Mouse (Mus musculus): ENCODE data around the gene Gng12. TPM values are rescaled to one million over a fixed set of nuclear protein-coding genes. Genes with fewer than 3 reads are reported as not detected.
"Not testable (repeated sequence)": the region's sequence is repeated elsewhere in the genome, so short reads cannot be mapped to it uniquely, and the experiment has no call there.

The Gng12 gene
- polyA plus RNA-seq, 2 experiments: 11.6 to 32.5 TPM

DNA sequence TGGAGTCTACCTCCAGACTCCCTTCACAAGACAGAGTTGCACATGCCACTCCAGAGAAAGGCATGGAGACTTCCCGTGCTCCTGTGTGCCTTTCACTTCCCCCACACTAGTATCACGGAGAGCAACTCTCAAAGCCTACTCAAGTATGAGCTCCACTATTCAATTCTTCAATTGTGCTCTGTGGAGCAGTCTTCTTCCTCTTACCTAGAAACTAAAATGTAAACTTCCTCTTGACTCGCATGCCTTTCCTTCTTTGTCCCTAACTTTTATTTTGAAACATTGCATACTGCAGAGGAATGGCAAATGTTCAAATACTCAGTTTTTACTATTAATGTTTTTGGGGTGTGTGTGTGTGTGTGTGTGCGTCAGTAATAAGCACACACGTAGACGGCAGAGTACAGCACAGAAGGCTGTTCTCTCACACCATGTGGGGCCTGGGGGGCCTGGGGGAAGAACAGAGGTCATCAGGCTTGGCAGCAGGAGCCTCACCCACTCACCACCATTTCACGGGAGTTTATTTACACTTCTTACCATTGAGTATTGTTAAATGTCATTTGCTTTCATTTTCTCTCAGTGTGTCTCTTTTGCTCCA, 120.4 kb downstream of the Gng12 start:
- TF ChIP-seq EP300 (IDR thresholded peaks at IDR 0.05; ENCODE audit: low read depth) (no peak), CTCF (IDR thresholded peaks at IDR 0.05; ENCODE audit: low read depth) (no peak)
- Histone ChIP-seq H3K27ac (no peak overlapping the region), H3K36me3 (replicated peaks; ENCODE audit: control insufficient read depth, insufficient read depth, low read depth) (no peaks in the 10 kb centered on the region; the same call in 1 of the 2 replicates), H3K9me3 (ENCODE audit: control insufficient read depth, low read length) (no peaks in the 10 kb centered on the region), H3K4me2 (ENCODE audit: low read depth) (no peak overlapping the region), H3K4me3 (ENCODE audit: insufficient read depth in 1 of 2, low read depth in 2 of 2, low read length in 2 of 2) (no peak overlapping the region), H3K27me3 (ENCODE audit: control insufficient read depth, insufficient read depth, low read length) (no peaks in the 10 kb centered on the region), H3K4me1 (replicated peaks; ENCODE audit: control insufficient read depth in 2 of 2, insufficient read depth in 2 of 2, low read length in 1 of 2) (peaks cover 35 to 38% of the 10 kb centered on the region in 2 experiments), H3K9ac (replicated peaks) (no peak overlapping the region)
- ATAC-seq (ENCODE audit: insufficient read depth) (no peak), DNase-seq (ENCODE audit: low read depth in 3 of 3, low spot score in 3 of 3) (no peak)
- 66% methylated on average over 7 of the region's 7 CpGs for WGBS (ENCODE audit: insufficient replicate concordance)

DNA sequence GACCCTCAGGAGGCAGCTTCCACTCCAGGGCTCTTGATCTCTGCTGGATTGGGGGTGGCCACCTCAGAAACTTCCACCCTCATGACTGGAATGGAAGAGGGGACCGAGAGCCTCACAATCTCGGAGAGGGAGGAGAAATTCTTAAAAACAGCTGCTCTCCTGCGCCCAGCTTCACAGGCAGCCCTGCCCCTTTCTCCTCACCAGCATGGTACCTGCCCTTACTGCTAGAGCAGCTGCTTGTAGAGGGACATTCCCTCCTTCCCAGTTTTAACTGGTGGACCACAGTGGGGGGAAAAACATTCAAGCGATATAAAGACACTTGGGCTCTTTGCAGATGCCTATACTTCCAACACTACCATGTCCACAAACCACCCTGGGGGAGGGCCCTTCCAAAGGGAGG, 122.2 kb downstream of the Gng12 start:
- Histone ChIP-seq H3K9me3 (ENCODE audit: control insufficient read depth, low read length) (no peaks in the 10 kb centered on the region), H3K27me3 (ENCODE audit: control insufficient read depth, insufficient read depth, low read length) (no peaks in the 10 kb centered on the region), H3K9ac (replicated peaks) (no peak overlapping the region), H3K27ac (no peak overlapping the region), H3K36me3 (replicated peaks; ENCODE audit: control insufficient read depth, insufficient read depth, low read depth) (no peaks in the 10 kb centered on the region; the same call in 1 of the 2 replicates), H3K4me2 (ENCODE audit: low read depth) (no peak overlapping the region), H3K4me3 (ENCODE audit: insufficient read depth in 1 of 2, low read depth in 2 of 2, low read length in 2 of 2) (no peak overlapping the region), H3K4me1 (replicated peaks; ENCODE audit: control insufficient read depth in 2 of 2, insufficient read depth in 2 of 2, low read length in 1 of 2) (peaks cover 31 to 34% of the 10 kb centered on the region in 2 experiments)
- no peak for DNase-seq (ENCODE audit: low read depth in 3 of 3, low spot score in 3 of 3)
- no peak for ATAC-seq (ENCODE audit: insufficient read depth)
- TF ChIP-seq EP300 (IDR thresholded peaks at IDR 0.05; ENCODE audit: low read depth) (no peak), CTCF (IDR thresholded peaks at IDR 0.05; ENCODE audit: low read depth) (no peak)
- WGBS (ENCODE audit: insufficient replicate concordance): 79% methylated on average over 4 of the region's 4 CpGs

DNA sequence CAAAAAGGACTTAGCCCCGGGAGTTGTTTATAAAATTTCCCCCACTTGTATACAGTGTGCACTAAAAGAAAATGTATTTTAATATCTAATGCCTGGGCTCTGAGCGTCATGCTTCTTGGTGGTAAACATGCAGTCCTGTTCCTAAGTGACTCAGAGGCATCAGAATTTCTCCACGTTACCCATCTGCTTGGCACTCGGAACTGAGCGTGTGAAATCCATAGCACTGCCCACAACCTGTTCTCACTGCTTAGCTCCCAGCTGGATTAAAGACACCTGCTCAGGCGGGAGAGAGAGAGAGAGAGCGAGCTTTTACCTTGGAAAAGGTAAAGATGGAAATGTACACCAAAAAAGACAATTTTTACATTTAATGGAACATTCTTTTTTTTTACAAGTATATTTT, 122.8 kb downstream of the Gng12 start:
- H3K9ac ChIP-seq (replicated peaks); H3K27ac ChIP-seq; H3K9me3 ChIP-seq (ENCODE audit: control insufficient read depth, low read length); H3K4me2 ChIP-seq (ENCODE audit: low read depth); H3K27me3 ChIP-seq (ENCODE audit: control insufficient read depth, insufficient read depth, low read length); ATAC-seq (ENCODE audit: insufficient read depth); DNase-seq (ENCODE audit: low read depth in 3 of 3, low spot score in 3 of 3); H3K36me3 ChIP-seq (replicated peaks; ENCODE audit: control insufficient read depth, insufficient read depth, low read depth); H3K4me3 ChIP-seq (ENCODE audit: insufficient read depth in 1 of 2, low read depth in 2 of 2, low read length in 2 of 2): not testable (repeated sequence)
- WGBS (ENCODE audit: insufficient replicate concordance): 77% methylated on average over 7 of the region's 7 CpGs
- H3K4me1 ChIP-seq (replicated peaks; ENCODE audit: control insufficient read depth in 2 of 2, insufficient read depth in 2 of 2, low read length in 1 of 2): peaks cover 24 to 28% of the 10 kb centered on the region in 2 experiments

DNA sequence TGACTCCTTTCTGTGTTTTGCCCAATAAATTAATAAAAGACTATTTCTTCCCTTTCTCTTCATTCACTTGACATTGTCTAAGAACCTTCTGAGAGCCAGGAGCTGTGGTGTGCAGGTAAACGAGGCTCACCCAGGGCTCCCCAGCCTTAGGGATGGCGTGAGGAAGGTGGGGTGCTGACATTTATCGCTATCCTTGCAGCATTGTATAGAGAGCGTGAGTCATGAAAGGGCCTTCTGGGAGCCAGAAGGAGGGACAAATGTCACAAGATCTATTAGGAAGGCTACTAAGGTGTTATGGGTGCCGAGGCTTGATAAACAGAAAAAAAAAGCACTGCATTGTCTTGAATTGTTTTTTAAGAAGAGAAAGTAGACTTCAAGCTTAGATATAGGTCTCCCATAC, 125.1 kb downstream of the Gng12 start:
- Histone ChIP-seq H3K36me3 (replicated peaks; ENCODE audit: control insufficient read depth, insufficient read depth, low read depth) (no peaks in the 10 kb centered on the region; the same call in 1 of the 2 replicates), H3K27me3 (ENCODE audit: control insufficient read depth, insufficient read depth, low read length) (no peaks in the 10 kb centered on the region), H3K9me3 (ENCODE audit: control insufficient read depth, low read length) (no peaks in the 10 kb centered on the region), H3K9ac (replicated peaks) (no peak overlapping the region), H3K27ac (no peak overlapping the region), H3K4me2 (ENCODE audit: low read depth) (no peak overlapping the region), H3K4me3 (ENCODE audit: insufficient read depth in 1 of 2, low read depth in 2 of 2, low read length in 2 of 2) (no peak overlapping the region), H3K4me1 (replicated peaks; ENCODE audit: control insufficient read depth in 2 of 2, insufficient read depth in 2 of 2, low read length in 1 of 2) (peaks cover 3 to 5% of the 10 kb centered on the region in 2 experiments)
- WGBS (ENCODE audit: insufficient replicate concordance): 73% methylated on average over 5 of the region's 5 CpGs
- TF ChIP-seq CTCF (IDR thresholded peaks at IDR 0.05; ENCODE audit: low read depth): no peak
- no peak for TF ChIP-seq EP300 (IDR thresholded peaks at IDR 0.05; ENCODE audit: low read depth)
- DNase-seq (ENCODE audit: low read depth in 3 of 3, low spot score in 3 of 3): no peak
- no peak for ATAC-seq (ENCODE audit: insufficient read depth)

DNA sequence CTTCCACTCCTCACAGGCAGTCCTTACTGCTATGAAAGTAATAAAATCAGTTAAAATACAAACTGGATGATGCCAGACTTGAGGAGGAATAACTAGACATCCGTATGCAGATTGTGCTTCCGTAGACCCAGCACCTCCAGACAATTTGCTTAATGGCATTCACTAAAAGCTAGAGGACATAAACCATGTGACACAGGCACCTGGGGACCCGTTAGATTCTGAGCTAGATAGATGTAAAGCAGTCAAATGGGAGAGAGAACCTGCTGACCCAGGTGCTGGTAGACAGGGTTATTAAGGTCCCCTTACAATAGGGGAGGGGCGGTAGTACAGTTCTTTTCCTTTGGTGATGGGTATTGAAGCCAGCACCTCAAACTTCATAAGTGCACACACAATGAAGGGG, 127.5 kb downstream of the Gng12 start:
- Histone ChIP-seq H3K4me1 (replicated peaks; ENCODE audit: control insufficient read depth in 2 of 2, insufficient read depth in 2 of 2, low read length in 1 of 2) (peaks cover 0 to 11% of the 10 kb centered on the region in 2 experiments; a peak in 1 of 4 replicates), H3K27ac (no peak overlapping the region), H3K4me2 (ENCODE audit: low read depth) (no peak overlapping the region), H3K9ac (replicated peaks) (no peak overlapping the region), H3K36me3 (replicated peaks; ENCODE audit: control insufficient read depth, insufficient read depth, low read depth) (no peaks in the 10 kb centered on the region), H3K9me3 (ENCODE audit: control insufficient read depth, low read length) (no peaks in the 10 kb centered on the region), H3K4me3 (ENCODE audit: insufficient read depth in 1 of 2, low read depth in 2 of 2, low read length in 2 of 2) (no peak overlapping the region), H3K27me3 (ENCODE audit: control insufficient read depth, insufficient read depth, low read length) (no peaks in the 10 kb centered on the region)
- WGBS (ENCODE audit: insufficient replicate concordance): 70% methylated on average over 4 of the region's 4 CpGs
- TF ChIP-seq CTCF (IDR thresholded peaks at IDR 0.05; ENCODE audit: low read depth): no peak
- TF ChIP-seq EP300 (IDR thresholded peaks at IDR 0.05; ENCODE audit: low read depth): no peak
- ATAC-seq (ENCODE audit: insufficient read depth) (no peak), DNase-seq (ENCODE audit: low read depth in 3 of 3, low spot score in 3 of 3) (no peak)

Data from liver, embryonic 14.5 days (tissue).